Comparison of ENCODE assay signal across 11 mouse cellular contexts in genomic region chr13:99475033-99475432, GRCm38 (mm10). TPM values are rescaled to one million over a fixed set of nuclear protein-coding genes. Genes with fewer than 3 reads are reported as not detected.
DNase-seq lines count a peak whose midpoint lies in the region; ATAC-seq and TF ChIP-seq lines count a peak whose summit lies in the region.
"Had no signal": no experiment of that assay in that cellular context is flagged by ENCODE, and none has a peak within 500 bp of the region (broad histone marks: within the 10 kb centered on the region; RNA-seq: fewer than 3 reads in every experiment).

No protein-coding gene starts in this region.

- peaks cover 49% of the 10 kb centered on the region for H3K36me3 ChIP-seq in forebrain, embryonic 10.5 days (replicated peaks)
- peaks cover 15% of the 10 kb centered on the region for H3K36me3 ChIP-seq in forebrain, postnatal 0 days (ENCODE audit: insufficient read depth)
- H3K36me3 ChIP-seq in midbrain, embryonic 10.5 days = peaks cover 65% of the 10 kb centered on the region
- no peaks in the 10 kb centered on the region for H3K36me3 ChIP-seq in stomach, postnatal 0 days (ENCODE audit: control insufficient read depth, insufficient read depth, low read length)

- no peaks in the 10 kb centered on the region for H3K27me3 ChIP-seq in forebrain, embryonic 10.5 days (ENCODE audit: poor library complexity, severe bottlenecking)
- no peaks in the 10 kb centered on the region for H3K27me3 ChIP-seq in forebrain, postnatal 0 days (ENCODE audit: insufficient read depth, low read length)
- no peaks in the 10 kb centered on the region for H3K27me3 ChIP-seq in midbrain, embryonic 10.5 days (ENCODE audit: low read depth, poor library complexity, severe bottlenecking)
- no peaks in the 10 kb centered on the region for H3K27me3 ChIP-seq in stomach, postnatal 0 days (ENCODE audit: control insufficient read depth, insufficient read depth, low read length)

- H3K27ac ChIP-seq in forebrain, embryonic 10.5 days = peak overlapping the region; percentile 86
- no peak overlapping the region for H3K27ac ChIP-seq in forebrain, postnatal 0 days (ENCODE audit: low read depth, low read length)
- peak overlapping the region; percentile 62; the same call in 1 of the 2 replicates for H3K27ac ChIP-seq in layer of hippocampus, adult 2 months
- peak overlapping the region; percentile 90 for H3K27ac ChIP-seq in midbrain, embryonic 10.5 days (replicated peaks)
- H3K27ac ChIP-seq in stomach, postnatal 0 days (replicated peaks) = peak overlapping the region; percentile 53

- no peak overlapping the region for H3K9ac ChIP-seq in forebrain, postnatal 0 days
- H3K9ac ChIP-seq in stomach, postnatal 0 days (ENCODE audit: low read length) = no peak overlapping the region

- peaks cover 42% of the 10 kb centered on the region for H3K4me1 ChIP-seq in forebrain, embryonic 10.5 days
- H3K4me1 ChIP-seq in forebrain, postnatal 0 days (ENCODE audit: insufficient read depth) = peaks cover 22% of the 10 kb centered on the region
- H3K4me1 ChIP-seq in midbrain, embryonic 10.5 days = peaks cover 89% of the 10 kb centered on the region
- peaks cover 11% of the 10 kb centered on the region for H3K4me1 ChIP-seq in stomach, postnatal 0 days (replicated peaks; ENCODE audit: control insufficient read depth, insufficient read depth)

- H3K4me3 ChIP-seq in forebrain, embryonic 10.5 days = peak overlapping the region; percentile 36
- no peak overlapping the region for H3K4me3 ChIP-seq in forebrain, postnatal 0 days (ENCODE audit: low read depth, low read length)
- peak overlapping the region; percentile 9; the same call in 1 of the 2 replicates for H3K4me3 ChIP-seq in layer of hippocampus, adult 2 months
- peak overlapping the region; percentile 41 for H3K4me3 ChIP-seq in midbrain, embryonic 10.5 days
- no peak overlapping the region for H3K4me3 ChIP-seq in stomach, postnatal 0 days (ENCODE audit: low read depth, low read length)

- peak; percentile 36 for DNase-seq in forebrain, embryonic 10.5 days (ENCODE audit: extremely low spot score, low spot score)
- no peak for DNase-seq in forebrain, postnatal 0 days
- no peak for DNase-seq in layer of hippocampus, adult 2 months (ENCODE audit: low spot score in 2 of 2)
- no peak for DNase-seq in layer of hippocampus, adult 9-11 months
- peak; percentile 76 for DNase-seq in midbrain, embryonic 10.5 days (ENCODE audit: low spot score)
- DNase-seq in stomach, postnatal 0 days (ENCODE audit: low spot score) = no peak
- no peak for DNase-seq in adrenal gland, postnatal 14 days
- DNase-seq: adrenal gland, adult 8-10 months; kidney, postnatal 14 days had no signal

- no peaks in the 10 kb centered on the region for H3K9me3 ChIP-seq in forebrain, embryonic 10.5 days
- H3K9me3 ChIP-seq in forebrain, postnatal 0 days (ENCODE audit: low read length) = no peaks in the 10 kb centered on the region
- H3K9me3 ChIP-seq in midbrain, embryonic 10.5 days (replicated peaks) = no peaks in the 10 kb centered on the region
- H3K9me3 ChIP-seq in stomach, postnatal 0 days (ENCODE audit: control insufficient read depth, low read length) = no peaks in the 10 kb centered on the region

- TF ChIP-seq EP300 in stomach, postnatal 0 days (optimal IDR thresholded peaks at IDR 0.05) = no peak

- ATAC-seq in forebrain, postnatal 0 days = no peak
- no peak for ATAC-seq in stomach, postnatal 0 days (ENCODE audit: low FRiP score, low TSS enrichment)
- ATAC-seq in erythroid progenitor cell, adult 5-6 weeks (replicated peaks; ENCODE audit: low FRiP score, poor library complexity, severe bottlenecking) = no peak

- 9% methylated on average over 5 of the region's 5 CpGs for WGBS in forebrain, embryonic 10.5 days
- WGBS in forebrain, postnatal 0 days = 5% methylated on average over 5 of the region's 5 CpGs
- WGBS in midbrain, embryonic 10.5 days = 9% methylated on average over 5 of the region's 5 CpGs
- 13% methylated on average over 5 of the region's 5 CpGs for WGBS in stomach, postnatal 0 days

- H3K4me2 ChIP-seq in forebrain, postnatal 0 days (ENCODE audit: low read depth) = no peak overlapping the region
- no peak overlapping the region; the same call in 1 of the 2 replicates for H3K4me2 ChIP-seq in stomach, postnatal 0 days (replicated peaks; ENCODE audit: low read depth)

- no peak for TF ChIP-seq CTCF in forebrain, postnatal 0 days (IDR thresholded peaks at IDR 0.05; ENCODE audit: low read depth)
- TF ChIP-seq CTCF in layer of hippocampus, adult 2 months (conservative IDR thresholded peaks at IDR 0.05) = no peak
- no peak for TF ChIP-seq CTCF in stomach, postnatal 0 days (IDR thresholded peaks at IDR 0.05; ENCODE audit: low read depth)

RNA-seq across cellular contexts. Expression of gene Map1b, which starts 41.3 kb away (rescaled TPM):
- 403 and 460 TPM in 2 replicates for polyA plus RNA-seq in forebrain, embryonic 10.5 days (2016; fragmentation: Nextera tagmentation; extraction: Ambion mirVana)
- 589 and 781 TPM in 2 replicates for total RNA-seq in forebrain, postnatal 0 days (2014; rRNA removed)
- 1,169 and 2,082 TPM in 2 replicates for polyA plus RNA-seq in forebrain, postnatal 0 days (2015; fragmentation: Nextera tagmentation; extraction: Ambion mirVana)
- 100 to 1,000 TPM; 709 to 737 TPM for total RNA-seq in layer of hippocampus, adult 2 months (2021)
- polyA plus RNA-seq in midbrain, embryonic 10.5 days (2016; fragmentation: Nextera tagmentation; extraction: Ambion mirVana) = 665 and 916 TPM in 2 replicates
- 54.1 and 63.8 TPM in 2 replicates for polyA plus RNA-seq in stomach, postnatal 0 days (2015; fragmentation: Nextera tagmentation; extraction: Ambion mirVana)
- total RNA-seq in adrenal gland, postnatal 14 days (2021) = 81.3 and 83.2 TPM in 2 replicates
- total RNA-seq in erythroid progenitor cell, adult 5-6 weeks (2015; ENCODE audit: low replicate concordance) = not detected in 2 replicates
- total RNA-seq in erythroid progenitor cell, adult 5-6 weeks (2017; ENCODE audit: low replicate concordance) = 0.13 TPM in 1 of 2 replicates, not detected in the other
- total RNA-seq: MEL had no signal

Comparison
In these comparisons a context has a peak if more than half of its experiments do, and no peak if none do; other contexts are left out.
1. DNase-seq: peak in forebrain, embryonic 10.5 days (single experiment) and midbrain, embryonic 10.5 days (single experiment); none in forebrain, postnatal 0 days (single experiment), layer of hippocampus, adult 2 months (0 of 2), layer of hippocampus, adult 9-11 months (single experiment), stomach, postnatal 0 days (single experiment) and adrenal gland, postnatal 14 days (single experiment).
2. H3K4me3 ChIP-seq: peak in forebrain, embryonic 10.5 days (single experiment), layer of hippocampus, adult 2 months (single experiment) and midbrain, embryonic 10.5 days (single experiment); none in forebrain, postnatal 0 days (single experiment) and stomach, postnatal 0 days (single experiment).
3. RNA of gene Map1b, which starts 41.3 kb away (total RNA-seq): 589 to 781 TPM in forebrain, postnatal 0 days, 709 to 737 TPM in layer of hippocampus, adult 2 months and 81.3 to 83.2 TPM in adrenal gland, postnatal 14 days; 0.13 TPM in erythroid progenitor cell, adult 5-6 weeks; every median in the first group is over 10 times any median in the second.